Mouse (Mus musculus): ENCODE data around the gene Ackr4. TPM values are rescaled to one million over a fixed set of nuclear protein-coding genes. Genes with fewer than 3 reads are reported as not detected.

The Ackr4 gene
- polyA plus RNA-seq, 1 experiment from 2014 or later = 0.46 TPM

DNA sequence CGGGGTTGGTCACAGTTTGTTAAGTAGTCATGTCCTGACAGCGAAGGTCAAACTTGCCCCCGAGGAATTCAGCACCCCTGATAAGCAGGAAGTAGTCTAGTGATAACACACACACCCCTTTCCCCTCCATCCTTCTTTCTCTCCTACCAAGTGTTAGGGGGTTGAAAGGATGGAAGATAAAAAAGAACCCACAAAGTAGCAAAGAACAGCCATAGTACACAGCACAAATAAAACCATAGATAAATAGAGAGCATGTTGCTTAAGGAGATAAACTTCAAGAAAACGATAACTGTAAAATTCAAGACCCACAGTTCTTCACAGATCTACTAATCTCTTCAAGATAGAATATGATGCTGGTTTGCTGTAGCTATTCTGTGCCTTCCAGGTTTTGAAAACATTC is 56.5 kb downstream of the Ackr4 start:
- Histone ChIP-seq H3K27me3 (ENCODE audit: poor library complexity, severe bottlenecking) (no peaks in the 10 kb centered on the region), H3K9me3 (no peaks in the 10 kb centered on the region), H3K27ac (no peak overlapping the region), H3K36me3 (replicated peaks) (no peaks in the 10 kb centered on the region), H3K4me3 (no peak overlapping the region), H3K4me1 (no peaks in the 10 kb centered on the region)
- DNase-seq (ENCODE audit: extremely low spot score, low spot score) = no peak
- 81% methylated on average over 4 of the region's 4 CpGs for WGBS

DNA sequence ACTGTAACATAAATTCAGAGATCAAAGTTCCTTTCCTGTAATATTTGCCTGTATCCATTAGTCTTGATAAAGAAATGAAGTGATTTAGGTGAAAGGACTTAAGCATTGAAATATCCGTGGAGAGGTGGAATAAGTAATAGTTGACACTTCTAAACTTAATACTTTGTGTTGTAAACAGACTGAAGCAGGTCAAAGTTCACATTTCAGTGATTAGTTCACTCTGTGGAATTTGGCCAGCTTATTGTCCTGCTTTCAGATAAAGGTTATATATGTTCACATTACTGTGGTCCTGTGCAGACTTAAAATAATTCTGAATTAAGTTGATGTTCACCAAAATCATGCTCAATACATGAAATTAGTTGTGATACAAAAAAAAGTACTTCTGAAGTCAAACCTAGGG is 62.2 kb downstream of the Ackr4 start:
- H3K4me3 ChIP-seq = no peak overlapping the region
- 49% methylated on average over 1 of the region's 1 CpGs for WGBS
- no peaks in the 10 kb centered on the region for H3K9me3 ChIP-seq
- H3K4me1 ChIP-seq = peaks cover 21% of the 10 kb centered on the region
- H3K27me3 ChIP-seq (ENCODE audit: poor library complexity, severe bottlenecking) = no peaks in the 10 kb centered on the region
- H3K36me3 ChIP-seq (replicated peaks) = peaks cover 19% of the 10 kb centered on the region
- H3K27ac ChIP-seq = no peak overlapping the region
- no peak for DNase-seq (ENCODE audit: extremely low spot score, low spot score)

DNA sequence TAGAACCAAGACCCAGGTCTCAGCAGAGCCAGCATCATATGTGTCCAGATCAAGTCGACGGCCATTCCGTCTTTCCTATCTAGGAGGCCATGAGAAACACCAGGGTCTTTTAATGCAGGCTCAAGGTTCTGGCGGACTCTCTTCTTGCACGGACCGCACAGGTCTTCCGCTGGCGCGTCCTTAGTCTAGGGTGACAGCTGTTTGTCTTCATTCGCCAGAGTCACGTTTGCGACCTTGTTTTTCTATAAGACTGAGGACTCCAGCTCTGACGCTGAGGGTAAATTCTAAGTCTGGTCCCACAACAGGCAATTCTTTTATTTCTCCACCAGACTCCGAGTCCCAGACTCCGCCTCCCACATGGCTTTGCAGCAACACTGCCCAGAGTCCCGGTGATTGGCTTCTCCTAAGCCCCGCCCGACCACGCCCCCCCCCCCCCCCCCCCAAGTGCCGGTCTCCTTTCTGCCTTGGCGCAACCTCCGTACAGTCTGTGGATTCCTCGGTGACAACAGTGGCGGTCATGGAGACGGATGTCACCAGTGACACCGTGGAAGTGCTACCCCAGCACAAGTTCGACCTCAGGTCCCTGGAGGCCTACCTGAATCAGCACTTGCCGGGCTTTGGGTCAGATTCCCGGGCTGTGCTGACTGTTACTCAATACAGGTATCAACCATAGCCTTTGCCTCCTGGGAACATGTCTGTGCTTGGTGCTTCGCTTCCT is 63.3 kb downstream of the Ackr4 start, which contains the start of gene Acad11:
Gene Acad11, plus strand, starts transcription at position 134 of the 718 bp plus-strand sequence.
- WGBS = under 1% methylated on average over 30 of the region's 30 CpGs
- H3K27me3 ChIP-seq (ENCODE audit: poor library complexity, severe bottlenecking) = no peaks in the 10 kb centered on the region
- H3K27ac ChIP-seq = peak within 1 kb of the TSS; percentile 92
- H3K36me3 ChIP-seq (replicated peaks) = peaks cover 25% of the 10 kb centered on the region
- DNase-seq (ENCODE audit: extremely low spot score, low spot score) = peak; percentile 88
- peak within 1 kb of the TSS; percentile 97 for H3K4me3 ChIP-seq
- peaks cover 21% of the 10 kb centered on the region for H3K4me1 ChIP-seq
- no peaks in the 10 kb centered on the region for H3K9me3 ChIP-seq

DNA sequence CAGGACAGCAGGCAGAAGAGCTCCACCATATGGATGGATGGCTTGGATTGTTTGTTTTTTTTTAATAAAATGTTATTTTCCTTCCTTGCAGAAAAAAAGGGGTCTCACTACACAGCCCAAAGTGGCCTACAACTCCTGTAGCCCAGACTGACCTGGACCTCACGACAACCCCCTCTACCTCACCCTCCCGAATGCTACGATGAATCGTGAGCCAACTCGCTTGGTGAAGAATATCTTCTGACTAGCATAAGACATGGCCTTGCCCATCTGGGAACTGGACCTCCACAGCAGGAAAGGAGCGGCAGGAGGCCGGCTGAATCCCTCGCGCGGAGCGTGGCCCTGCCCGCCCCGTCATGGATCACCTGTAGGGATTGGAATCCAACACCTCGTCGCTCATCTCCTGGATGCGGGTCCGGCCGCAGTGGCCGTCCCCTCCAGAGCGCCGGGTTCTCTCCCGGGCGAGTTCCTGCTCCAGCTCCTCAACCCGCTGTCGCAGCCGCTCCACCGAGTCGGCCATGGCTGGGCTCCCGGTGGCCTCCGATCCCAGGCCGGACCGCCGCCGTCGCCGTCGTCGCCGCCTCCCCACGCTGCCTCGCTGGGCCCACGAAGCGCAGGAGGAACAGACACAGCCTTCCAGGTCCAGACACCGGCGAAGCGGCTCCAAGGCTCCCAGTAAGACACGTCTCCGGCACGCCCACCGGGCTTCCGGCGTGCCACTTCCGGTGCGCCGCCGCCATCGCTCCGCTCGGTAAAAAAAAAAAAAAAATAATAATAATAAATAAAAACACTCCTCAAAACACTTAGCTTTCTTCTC is 64.1 kb downstream of the Ackr4 start, which contains the start of gene Uba5:
Gene Uba5, minus strand, starts transcription at position 705 of the 814 bp plus-strand sequence.
- peak; percentile 67 for DNase-seq (ENCODE audit: extremely low spot score, low spot score)
- Histone ChIP-seq H3K27ac (peak within 1 kb of the TSS; percentile 92), H3K4me1 (peaks cover 21% of the 10 kb centered on the region), H3K4me3 (peak within 1 kb of the TSS; percentile 97), H3K27me3 (ENCODE audit: poor library complexity, severe bottlenecking) (no peaks in the 10 kb centered on the region), H3K9me3 (no peaks in the 10 kb centered on the region), H3K36me3 (replicated peaks) (peaks cover 33% of the 10 kb centered on the region)
- WGBS = under 1% methylated on average over 59 of the region's 59 CpGs

DNA sequence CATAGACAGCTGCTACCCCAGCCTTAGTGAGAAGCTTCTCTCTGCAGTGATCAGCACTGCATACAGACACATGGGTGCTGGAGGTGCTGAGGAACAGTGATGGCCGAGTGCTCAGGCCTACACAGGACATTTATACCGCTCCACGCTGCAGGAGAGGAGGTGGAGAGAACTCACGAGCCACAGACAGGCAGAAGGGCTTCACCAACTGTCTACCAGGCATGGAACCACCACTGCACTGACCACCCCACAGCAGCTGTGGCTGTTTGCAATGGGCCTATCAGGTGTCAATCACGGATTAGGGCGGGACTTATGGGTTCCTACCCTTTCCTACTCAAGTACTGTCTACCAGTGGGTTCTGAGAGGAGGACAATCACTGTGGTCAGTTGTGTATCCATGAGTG is 75.7 kb downstream of the Ackr4 start:
- no peak for DNase-seq (ENCODE audit: extremely low spot score, low spot score)
- WGBS = 90% methylated on average over 6 of the region's 6 CpGs

DNA sequence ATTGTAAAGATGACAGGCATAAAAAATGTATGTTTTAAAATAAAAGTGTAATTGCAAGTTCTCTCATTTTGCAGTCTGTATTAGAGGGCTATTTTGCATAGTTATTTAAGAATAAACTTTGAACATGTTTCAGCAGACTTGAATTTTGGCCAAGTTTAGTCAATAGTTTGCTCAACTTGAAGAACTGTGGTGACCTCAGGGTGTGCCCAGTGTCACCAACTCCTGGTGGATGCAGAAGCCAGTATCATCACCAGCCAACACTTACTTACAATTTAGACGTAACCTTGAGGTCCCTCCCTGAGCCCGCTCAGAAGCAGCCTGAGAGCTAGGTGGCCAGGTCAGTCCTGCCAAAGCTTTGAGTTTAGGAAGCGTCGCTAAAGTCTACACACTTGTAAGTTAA is 83.1 kb downstream of the Ackr4 start:
- Histone ChIP-seq H3K9me3 (no peaks in the 10 kb centered on the region), H3K4me1 (no peaks in the 10 kb centered on the region), H3K4me3 (no peak overlapping the region), H3K36me3 (replicated peaks) (peaks cover 51% of the 10 kb centered on the region), H3K27ac (no peak overlapping the region), H3K27me3 (ENCODE audit: poor library complexity, severe bottlenecking) (no peaks in the 10 kb centered on the region)
- WGBS = 86% methylated on average over 4 of the region's 4 CpGs
- DNase-seq (ENCODE audit: extremely low spot score, low spot score) = no peak

More for the DNA sequence above, 75.7 kb downstream of the Ackr4 start:
- Histone ChIP-seq H3K27me3 (ENCODE audit: poor library complexity, severe bottlenecking) (no peaks in the 10 kb centered on the region), H3K4me1 (no peaks in the 10 kb centered on the region), H3K36me3 (replicated peaks) (peaks cover 98% of the 10 kb centered on the region), H3K4me3 (no peak overlapping the region), H3K9me3 (no peaks in the 10 kb centered on the region), H3K27ac (no peak overlapping the region)

DNA sequence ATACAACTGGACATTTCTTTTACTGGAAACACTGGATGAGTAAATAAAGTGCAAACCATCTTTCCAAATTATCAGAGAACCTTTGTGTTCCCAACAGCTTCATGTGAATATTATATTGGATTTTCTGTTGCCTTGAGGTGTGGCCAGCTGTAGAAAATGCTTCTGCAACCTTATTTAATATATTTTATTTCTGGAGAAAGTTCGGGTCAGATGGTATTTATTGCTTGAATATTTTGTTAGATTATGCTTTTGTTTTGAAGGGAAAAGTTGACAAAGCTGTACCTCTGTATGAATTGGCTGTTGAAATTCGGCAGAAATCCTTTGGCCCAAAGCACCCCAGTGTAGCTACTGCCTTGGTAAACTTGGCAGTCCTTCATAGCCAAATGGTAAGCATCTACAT is 86.4 kb downstream of the Ackr4 start, which contains the start of gene Gm28305:
Gene Gm28305, plus strand, starts transcription at position 301 of the 400 bp plus-strand sequence.
- Histone ChIP-seq H3K27me3 (ENCODE audit: poor library complexity, severe bottlenecking) (no peaks in the 10 kb centered on the region), H3K36me3 (replicated peaks) (peaks cover 44% of the 10 kb centered on the region), H3K4me1 (0 out of 2 replicates have a peak, but pooled peaks cover 2% of the 10 kb centered on the region), H3K4me3 (no peak within 1 kb of the TSS), H3K27ac (no peak within 1 kb of the TSS), H3K9me3 (no peaks in the 10 kb centered on the region)
- no peak for DNase-seq (ENCODE audit: extremely low spot score, low spot score)
- WGBS = 85% methylated on average over 2 of the region's 2 CpGs

DNA sequence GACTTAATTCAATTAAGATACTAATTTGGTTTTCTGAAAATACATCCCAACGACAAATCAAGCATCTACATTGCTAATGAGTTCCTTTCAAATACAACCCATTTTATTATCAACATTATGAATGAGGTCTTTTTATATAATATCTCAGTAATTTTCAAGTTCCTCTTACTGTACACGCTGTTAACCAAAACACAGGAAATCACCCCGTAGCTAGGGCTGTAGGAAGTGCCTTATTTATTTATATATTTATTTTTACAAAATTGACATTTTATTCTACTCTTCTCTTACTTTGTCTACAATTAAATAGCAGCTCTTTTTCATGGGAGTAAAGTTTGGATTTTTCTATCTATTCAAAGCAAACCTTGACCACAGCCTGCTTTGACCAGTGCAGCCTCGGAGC is 87.0 kb downstream of the Ackr4 start:
- no peaks in the 10 kb centered on the region for H3K9me3 ChIP-seq
- H3K4me3 ChIP-seq = no peak overlapping the region
- H3K4me1 ChIP-seq = 0 out of 2 replicates have a peak, but pooled peaks cover 5% of the 10 kb centered on the region
- 94% methylated on average over 4 of the region's 4 CpGs for WGBS
- H3K27me3 ChIP-seq (ENCODE audit: poor library complexity, severe bottlenecking) = no peaks in the 10 kb centered on the region
- H3K27ac ChIP-seq = no peak overlapping the region
- H3K36me3 ChIP-seq (replicated peaks) = peaks cover 42% of the 10 kb centered on the region
- DNase-seq (ENCODE audit: extremely low spot score, low spot score) = no peak

DNA sequence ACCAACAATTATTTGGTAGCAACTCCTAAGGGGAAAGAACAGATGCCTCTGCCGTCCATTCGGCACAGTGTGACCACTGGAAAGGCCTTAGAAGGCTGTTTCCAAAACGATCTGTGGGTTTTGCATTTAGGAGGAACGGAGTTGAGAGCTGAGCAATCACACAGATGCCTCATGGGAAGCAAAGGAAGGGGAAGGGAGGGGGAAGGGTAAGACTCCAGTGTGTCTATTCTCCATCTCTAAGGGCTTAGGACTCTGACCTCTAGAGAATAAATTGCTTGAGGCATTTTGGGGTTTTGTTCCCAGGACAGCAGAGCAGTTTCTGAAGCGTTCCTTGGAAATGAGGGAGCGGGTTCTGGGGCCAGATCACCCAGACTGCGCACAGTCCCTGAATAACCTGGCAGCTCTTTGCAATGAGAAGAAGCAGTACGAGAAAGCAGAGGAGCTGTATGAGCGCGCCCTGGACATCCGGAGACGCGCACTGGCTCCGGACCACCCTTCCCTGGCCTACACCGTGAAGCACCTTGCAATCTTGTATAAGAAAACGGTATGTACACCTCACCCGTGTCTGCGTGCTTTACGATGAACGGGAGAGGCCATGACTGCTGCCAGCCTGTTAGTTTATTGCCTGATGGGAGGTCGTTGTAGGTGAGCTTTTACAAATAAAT is 87.6 kb downstream of the Ackr4 start:
- Histone ChIP-seq H3K27me3 (ENCODE audit: poor library complexity, severe bottlenecking) (no peaks in the 10 kb centered on the region), H3K4me1 (0 out of 2 replicates have a peak, but pooled peaks cover 5% of the 10 kb centered on the region), H3K36me3 (replicated peaks) (peaks cover 42% of the 10 kb centered on the region), H3K27ac (no peak overlapping the region), H3K9me3 (no peaks in the 10 kb centered on the region), H3K4me3 (no peak overlapping the region)
- WGBS = 93% methylated on average over 21 of the region's 21 CpGs
- no peak for DNase-seq (ENCODE audit: extremely low spot score, low spot score)

DNA sequence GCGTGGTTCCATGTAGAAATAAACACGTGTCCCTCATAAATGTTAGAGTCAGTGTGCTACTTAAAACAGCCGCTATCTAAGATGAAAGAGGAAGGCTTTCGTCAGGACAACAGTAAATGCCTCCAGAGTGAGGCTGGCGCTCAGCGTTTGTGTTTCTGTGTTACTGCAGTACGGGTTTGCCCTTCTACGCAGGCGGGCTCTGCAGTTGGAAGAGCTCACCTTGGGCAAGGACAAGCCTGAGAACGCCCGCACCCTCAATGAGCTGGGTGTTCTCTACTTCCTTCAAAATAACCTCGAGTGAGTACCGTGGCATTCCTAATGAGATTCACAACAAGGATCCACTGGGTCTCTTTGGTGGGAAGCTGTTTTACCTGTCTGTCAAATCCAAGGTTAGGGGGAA is 88.5 kb downstream of the Ackr4 start:
- 0 out of 2 replicates have a peak, but pooled peaks cover 5% of the 10 kb centered on the region for H3K4me1 ChIP-seq
- 91% methylated on average over 13 of the region's 13 CpGs for WGBS
- H3K27me3 ChIP-seq (ENCODE audit: poor library complexity, severe bottlenecking) = no peaks in the 10 kb centered on the region
- DNase-seq (ENCODE audit: extremely low spot score, low spot score) = no peak
- H3K36me3 ChIP-seq (replicated peaks) = peaks cover 43% of the 10 kb centered on the region
- no peak overlapping the region for H3K27ac ChIP-seq
- no peak overlapping the region for H3K4me3 ChIP-seq
- no peaks in the 10 kb centered on the region for H3K9me3 ChIP-seq

DNA sequence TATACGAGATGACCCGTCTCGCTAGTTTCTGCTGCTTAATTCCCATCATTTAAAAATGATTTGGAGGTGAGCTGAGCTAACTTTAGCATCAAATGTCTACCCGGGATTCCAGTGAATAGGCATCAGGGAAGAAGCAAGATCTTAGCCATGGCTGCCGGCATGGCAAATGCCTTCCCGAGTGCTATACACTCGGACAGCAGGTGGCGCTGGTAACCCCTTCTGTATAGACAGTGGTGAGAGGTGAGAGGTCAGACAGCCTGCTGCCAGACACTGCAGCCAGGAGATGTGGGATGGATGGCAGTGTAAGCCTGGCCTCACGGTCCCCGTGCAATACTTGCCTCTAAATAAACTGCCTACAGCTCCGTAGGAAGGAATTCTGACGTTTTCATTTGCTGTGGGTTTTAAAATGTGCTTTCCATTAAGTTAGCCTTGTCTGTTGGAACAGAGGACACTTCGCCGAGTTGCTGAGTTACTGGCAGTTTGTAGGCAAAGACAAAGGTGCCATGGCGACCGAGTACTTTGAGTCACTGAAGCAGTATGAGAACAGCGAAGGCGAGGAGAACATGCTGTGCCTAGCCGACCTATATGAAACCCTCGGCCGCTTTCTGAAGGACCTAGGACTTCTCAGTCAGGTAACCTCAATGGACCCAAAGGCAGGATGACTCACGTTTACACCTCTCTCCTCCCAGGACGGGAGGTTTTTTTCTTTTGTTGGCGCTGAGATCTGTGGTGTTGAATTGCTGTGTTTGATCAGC is 91.3 kb downstream of the Ackr4 start:
- H3K4me3 ChIP-seq = no peak overlapping the region
- no peaks in the 10 kb centered on the region for H3K27me3 ChIP-seq (ENCODE audit: poor library complexity, severe bottlenecking)
- H3K4me1 ChIP-seq = 0 out of 2 replicates have a peak, but pooled peaks cover 5% of the 10 kb centered on the region
- H3K9me3 ChIP-seq = no peaks in the 10 kb centered on the region
- H3K36me3 ChIP-seq (replicated peaks) = peaks cover 40% of the 10 kb centered on the region
- 53% methylated on average over 24 of the region's 24 CpGs for WGBS
- H3K27ac ChIP-seq = no peak overlapping the region
- peak; percentile 69 for DNase-seq (ENCODE audit: extremely low spot score, low spot score)

DNA sequence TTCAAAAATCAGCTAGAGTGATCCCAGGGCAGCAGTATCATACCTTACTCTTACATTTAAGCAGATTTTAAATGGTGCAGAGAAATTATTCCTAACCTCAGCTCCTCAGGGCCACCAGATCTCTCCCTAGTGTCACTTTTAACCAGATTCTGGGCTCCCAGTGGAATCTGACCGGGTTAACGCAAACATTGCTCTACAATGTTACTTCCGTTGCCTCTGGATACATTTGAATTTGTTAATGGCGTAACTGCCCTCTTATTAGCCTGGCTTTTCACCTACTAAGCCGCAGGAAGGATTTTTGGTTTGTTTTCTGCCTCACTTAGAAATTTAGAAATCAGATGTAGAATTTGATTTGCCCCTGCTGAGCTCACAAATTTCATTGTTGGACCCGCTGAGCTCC is 92.0 kb downstream of the Ackr4 start:
- Histone ChIP-seq H3K27ac (no peak overlapping the region), H3K4me1 (0 out of 2 replicates have a peak, but pooled peaks cover 5% of the 10 kb centered on the region), H3K36me3 (replicated peaks) (peaks cover 46% of the 10 kb centered on the region), H3K27me3 (ENCODE audit: poor library complexity, severe bottlenecking) (no peaks in the 10 kb centered on the region), H3K9me3 (no peaks in the 10 kb centered on the region), H3K4me3 (no peak overlapping the region)
- no peak for DNase-seq (ENCODE audit: extremely low spot score, low spot score)
- WGBS = 80% methylated on average over 6 of the region's 6 CpGs

All from forebrain, embryonic 10.5 days (tissue).